Mouse (Mus musculus) MEL (cell line): ENCODE results near the gene Olfr1044. TPM values are rescaled to one million over a fixed set of nuclear protein-coding genes. Genes with fewer than 3 reads are reported as not detected.
"Not testable (repeated sequence)": the region's sequence is repeated elsewhere in the genome, so short reads cannot be mapped to it uniquely, and the experiment has no call there.

Experiments
- DNase-seq: peaks from one replicate; pipeline ENCODE4 v3.0.0; 2011; ENCODE audit warnings: low read depth, low spot score
- H3K27ac ChIP-seq: 2 replicates; pipeline ENCODE4 v1.5.1; 2012; ENCODE audit warnings: low read depth, mild to moderate bottlenecking, control low read depth, low read length, moderate library complexity; ENCODE audit not compliant: control insufficient read depth
- H3K27me3 ChIP-seq, 2 experiments: fragments of 150-350 bp in 1 of 2; sonication (generic) in 1 of 2; 2 replicates each; pipeline ENCODE4 v1.6.1; 2012; ENCODE audit warnings: low read length in 2 of 2, mild to moderate bottlenecking in 2 of 2, improper control_type of control experiment in 1 of 2, moderate library complexity in 1 of 2; ENCODE audit not compliant: insufficient read depth in 2 of 2, control insufficient read depth in 1 of 2
- H3K36me3 ChIP-seq, 2 experiments: 2 replicates each; pipeline ENCODE4 v1.6.1; 2012 to 2014; ENCODE audit warnings: low read length in 2 of 2, improper control_type of control experiment in 1 of 2, inconsistent platforms in 1 of 2, mild to moderate bottlenecking in 1 of 2; ENCODE audit not compliant: insufficient read depth in 2 of 2, control insufficient read depth in 1 of 2
- H3K4me1 ChIP-seq, 2 experiments: fragments of 150-350 bp in 1 of 2; sonication (generic) in 1 of 2; 2 replicates each; pipeline ENCODE4 v1.6.1; 2012; ENCODE audit warnings: low read length in 2 of 2, improper control_type of control experiment in 1 of 2, mild to moderate bottlenecking in 1 of 2; ENCODE audit not compliant: insufficient read depth in 2 of 2, control insufficient read depth in 1 of 2
- H3K4me3 ChIP-seq, 2 experiments: fragments of 150-350 bp in 1 of 2; sonication (generic) in 1 of 2; 2 replicates each; pipeline ENCODE4 v1.5.1; 2012; ENCODE audit warnings: low read depth in 2 of 2, low read length in 2 of 2, mild to moderate bottlenecking in 2 of 2, moderate library complexity in 2 of 2, control low read depth in 1 of 2, improper control_type of control experiment in 1 of 2; ENCODE audit not compliant: control insufficient read depth in 1 of 2, insufficient read depth in 1 of 2
- H3K79me2 ChIP-seq: 2 replicates; pipeline ENCODE4 v1.6.1; 2012; ENCODE audit warnings: mild to moderate bottlenecking, low read length, moderate library complexity; ENCODE audit not compliant: control insufficient read depth, poor library complexity, insufficient read depth
- H3K9ac ChIP-seq: 2 replicates; pipeline ENCODE4 v1.6.1; 2012; ENCODE audit warnings: low read depth, mild to moderate bottlenecking, control low read depth, low read length, moderate library complexity; ENCODE audit not compliant: control insufficient read depth, poor library complexity, severe bottlenecking
- H3K9me3 ChIP-seq: fragments of 150-350 bp; sonication (generic); replicated peaks from 2 replicates; pipeline ENCODE4 v1.6.1; 2012; ENCODE audit warnings: mild to moderate bottlenecking, low read length, improper control_type of control experiment, moderate library complexity; ENCODE audit not compliant: insufficient read depth
- CHD1 ChIP-seq: IDR thresholded peaks from 2 replicates; pipeline ENCODE4 v1.6.1; 2012; ENCODE audit warnings: low read depth, mild to moderate bottlenecking, inconsistent platforms, low read length, improper control_type of control experiment
- CHD2 ChIP-seq: IDR thresholded peaks from 2 replicates; pipeline ENCODE4 v1.6.1; 2011; ENCODE audit warnings: low read length, improper control_type of control experiment
- CTCF ChIP-seq, 3 experiments: IDR thresholded peaks in 2 of 3; conservative IDR thresholded peaks in 1 of 3; 2 replicates each; pipeline ENCODE4 v1.5.1; 2011 to 2012; ENCODE audit warnings: low read length in 3 of 3, low read depth in 2 of 3, mild to moderate bottlenecking in 2 of 3, improper control_type of control experiment in 1 of 3, inconsistent platforms in 1 of 3, mixed read lengths in 1 of 3, moderate library complexity in 1 of 3; ENCODE audit not compliant: control insufficient read depth in 1 of 3, insufficient read depth in 1 of 3, poor library complexity in 1 of 3, severe bottlenecking in 1 of 3
- E2F4 ChIP-seq: IDR thresholded peaks from 2 replicates; pipeline ENCODE4 v1.6.1; 2011; ENCODE audit warnings: low read depth, low read length, improper control_type of control experiment, borderline replicate concordance
- ELF1 ChIP-seq: IDR thresholded peaks from 2 replicates; pipeline ENCODE4 v1.6.1; 2014; ENCODE audit warnings: low read depth, mild to moderate bottlenecking, inconsistent platforms, low read length, improper control_type of control experiment, moderate library complexity
- GATA1 ChIP-seq: IDR thresholded peaks from 2 replicates; pipeline ENCODE4 v1.6.1; 2011; ENCODE audit warnings: low read depth, low read length, improper control_type of control experiment
- HCFC1 ChIP-seq: IDR thresholded peaks from 2 replicates; pipeline ENCODE4 v1.6.1; 2012; ENCODE audit warnings: low read depth, mild to moderate bottlenecking, inconsistent platforms, low read length, improper control_type of control experiment, moderate library complexity
- KAT2A ChIP-seq: conservative IDR thresholded peaks from 2 replicates; pipeline ENCODE4 v1.6.1; 2012; ENCODE audit warnings: low read depth, low read length, improper control_type of control experiment, inconsistent platforms
- MAX ChIP-seq: IDR thresholded peaks from 2 replicates; pipeline ENCODE4 v1.6.1; 2011; ENCODE audit warnings: low read length, improper control_type of control experiment
- MAZ ChIP-seq: IDR thresholded peaks from 2 replicates; pipeline ENCODE4 v1.6.1; 2012; ENCODE audit warnings: low read depth, mild to moderate bottlenecking, inconsistent platforms, low read length, improper control_type of control experiment
- MEF2A ChIP-seq: IDR thresholded peaks from 2 replicates; pipeline ENCODE4 v1.6.1; 2014; ENCODE audit warnings: low read depth, mild to moderate bottlenecking, inconsistent platforms, low read length, improper control_type of control experiment; ENCODE audit not compliant: poor library complexity, insufficient replicate concordance, severe bottlenecking; ENCODE audit errors: extremely low read depth
- NELFE ChIP-seq: IDR thresholded peaks from 2 replicates; pipeline ENCODE4 v1.6.1; 2011; ENCODE audit warnings: low read depth, low read length, improper control_type of control experiment
- POLR2A ChIP-seq, 2 experiments: IDR thresholded peaks; 2 replicates each; pipeline ENCODE4 v1.6.1; 2011 to 2012; ENCODE audit warnings: low read length in 2 of 2, mild to moderate bottlenecking in 2 of 2, control low read depth in 1 of 2, improper control_type of control experiment in 1 of 2, low read depth in 1 of 2, moderate library complexity in 1 of 2; ENCODE audit not compliant: control insufficient read depth in 1 of 2, insufficient read depth in 1 of 2, poor library complexity in 1 of 2
- RAD21 ChIP-seq: IDR thresholded peaks from 2 replicates; pipeline ENCODE4 v1.6.1; 2011; ENCODE audit warnings: mild to moderate bottlenecking, low read depth, low read length, improper control_type of control experiment
- TAL1 ChIP-seq: IDR thresholded peaks from 2 replicates; pipeline ENCODE4 v1.6.1; 2012; ENCODE audit warnings: mild to moderate bottlenecking, inconsistent platforms, low read length, moderate library complexity, mixed read lengths
- TCF12 ChIP-seq: IDR thresholded peaks from 2 replicates; pipeline ENCODE4 v1.6.1; 2014; ENCODE audit warnings: low read depth, mild to moderate bottlenecking, inconsistent platforms, low read length, improper control_type of control experiment, moderate library complexity
- USF1 ChIP-seq: IDR thresholded peaks from 2 replicates; pipeline ENCODE4 v1.6.1; 2014; ENCODE audit warnings: low read depth, mild to moderate bottlenecking, inconsistent platforms, low read length, improper control_type of control experiment, moderate library complexity
- ZNF384 ChIP-seq: IDR thresholded peaks from 2 replicates; pipeline ENCODE4 v1.6.1; 2012; ENCODE audit warnings: low read depth, mild to moderate bottlenecking, inconsistent platforms, low read length, improper control_type of control experiment
- polyA plus RNA-seq, 2 experiments: library from polyadenylated mRNA; stranded (reverse) in 1 of 2; unstranded in 1 of 2; fragments of >175 nt in 1 of 2; fragments of >200 nt in 1 of 2; gene quantifications; 2 replicates each; pipeline versions ENCODE4 v1.2.1 to v1.2.4; 2012; ENCODE audit warnings: low replicate concordance in 2 of 2, low read depth in 1 of 2; ENCODE audit not compliant: insufficient read length in 2 of 2, insufficient read depth in 1 of 2, missing spikeins in 1 of 2
- total RNA-seq: library from RNA; depleted of rRNA; stranded (reverse); fragments of 300-350 nt; gene quantifications from 2 replicates; pipeline ENCODE4 v1.2.3, GENCODE M21; 2012

Gene Olfr1044
- total and polyA plus RNA-seq, 3 experiments: not detected

DNA sequence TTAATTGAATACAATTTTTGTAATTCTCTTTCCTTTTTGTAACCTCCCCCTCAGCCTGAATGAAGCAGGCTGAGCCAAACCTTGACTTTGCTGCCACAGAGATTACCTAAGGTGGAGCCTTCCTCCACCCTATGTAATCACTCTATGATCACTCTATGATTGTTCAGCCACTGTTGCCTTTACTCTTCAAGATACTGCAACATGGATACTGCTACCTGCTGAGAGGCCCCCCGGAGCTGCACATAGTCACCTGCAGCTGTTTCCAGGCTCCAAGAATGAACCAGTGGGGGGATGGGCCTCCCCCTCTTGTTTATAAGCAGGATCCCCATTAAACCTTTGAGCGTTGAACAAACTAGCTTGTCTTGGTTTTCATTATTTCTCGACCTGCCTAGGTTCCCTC lies 2.3 kb upstream of the Olfr1044 start:
- TF ChIP-seq USF1: no peak
- TF ChIP-seq CHD1: no peak
- TF ChIP-seq KAT2A: no peak
- TF ChIP-seq HCFC1: no peak
- TF ChIP-seq NELFE: no peak
- no peak for TF ChIP-seq ELF1
- no peak for TF ChIP-seq MAX
- TF ChIP-seq E2F4: no peak
- TF ChIP-seq MEF2A: no peak
- no peak for TF ChIP-seq POLR2A (IDR thresholded peaks at IDR 0.05; ENCODE audit: control insufficient read depth in 1 of 2, insufficient read depth in 1 of 2, low read depth in 1 of 2, low read length in 2 of 2, poor library complexity in 1 of 2)
- TF ChIP-seq TCF12: no peak
- TF ChIP-seq ZNF384: no peak
- no peak for TF ChIP-seq RAD21
- no peak for TF ChIP-seq CTCF (IDR thresholded peaks at IDR 0.05 in 2 of 3, conservative IDR thresholded peaks at IDR 0.05 in 1 of 3; ENCODE audit: control insufficient read depth in 1 of 3, insufficient read depth in 1 of 3, low read depth in 2 of 3, low read length in 3 of 3, poor library complexity in 1 of 3, severe bottlenecking in 1 of 3)
- no peak for TF ChIP-seq TAL1
- TF ChIP-seq CHD2: no peak
- no peak for TF ChIP-seq MAZ
- Histone ChIP-seq H3K4me1 (no peaks in the 10 kb centered on the region), H3K4me3 (no peak overlapping the region), H3K9me3 (no peaks in the 10 kb centered on the region), H3K9ac (no peak overlapping the region), H3K27ac (no peak overlapping the region), H3K79me2 (no peaks in the 10 kb centered on the region), H3K36me3 (no peaks in the 10 kb centered on the region), H3K27me3 (no peaks in the 10 kb centered on the region)
- no peak for DNase-seq

- not testable (repeated sequence) for H3K27ac ChIP-seq, H3K9me3 ChIP-seq, H3K9ac ChIP-seq, H3K27me3 ChIP-seq, H3K4me3 ChIP-seq, H3K4me1 ChIP-seq, H3K36me3 ChIP-seq, H3K79me2 ChIP-seq
- DNase-seq: peak; percentile 47
- 0 out of 2 replicates have a peak, but pooled peaks have one; percentile 14 for TF ChIP-seq GATA1
These were observed 2.2 kb downstream of the Olfr1044 start for GRCm38 (mm10) chr2:86175422-86175821.
